Mouse (Mus musculus) c-Kit-positive CD71-negative TER-119-negative erythroid progenitor cells, embryonic 14.5 days (primary cell): Measurements from ENCODE around the gene Btg4.

ENCODE experiments used
- DNase-seq: peaks from one replicate; pipeline ENCODE4 v3.0.0-alpha.2; 2013; ENCODE audit warnings: low read depth

The Btg4 gene

DNA sequence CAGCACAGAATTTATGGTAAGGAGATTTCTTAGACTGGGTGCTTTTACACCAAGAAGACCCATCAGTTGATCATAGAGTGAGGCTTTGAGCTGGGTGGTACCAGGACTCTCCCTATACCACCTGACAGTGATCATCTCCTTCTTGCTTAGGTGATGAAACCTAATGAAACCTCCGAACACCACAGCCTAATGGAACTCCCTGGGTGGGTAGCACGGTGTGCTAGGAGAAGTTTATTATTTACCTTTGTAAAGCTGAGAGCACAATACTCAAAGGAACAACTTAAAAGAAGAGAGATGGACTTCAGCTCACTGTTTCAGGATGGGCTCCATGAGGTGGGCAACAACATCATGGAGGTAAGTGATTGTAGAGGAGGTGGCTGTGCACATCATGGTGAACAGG, at the start of gene Btg4:
Gene Btg4 (plus strand): TSS at position 301 of the 400 bp plus-strand sequence.
- DNase-seq: no peak

DNA sequence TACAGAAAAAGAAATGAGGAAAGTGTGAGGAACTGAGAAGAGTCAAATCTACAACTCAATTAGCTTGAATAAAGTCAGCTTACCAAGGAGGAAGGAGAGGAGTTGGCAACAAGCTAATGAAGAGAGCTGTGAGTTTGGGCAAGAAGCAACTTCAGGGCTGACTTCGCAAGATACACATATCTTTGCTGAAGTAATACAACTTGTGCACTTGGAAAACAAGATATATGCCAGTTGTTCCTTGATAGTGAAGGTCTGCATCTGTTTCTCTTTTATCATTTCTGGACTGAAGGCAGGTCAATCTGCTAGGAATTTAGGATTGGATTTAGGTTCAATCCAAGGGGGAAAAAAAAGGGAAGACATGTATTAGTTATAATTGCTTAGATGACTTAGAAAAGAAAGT, 47.1 kb upstream of the Btg4 start:
- no peak for DNase-seq

DNA sequence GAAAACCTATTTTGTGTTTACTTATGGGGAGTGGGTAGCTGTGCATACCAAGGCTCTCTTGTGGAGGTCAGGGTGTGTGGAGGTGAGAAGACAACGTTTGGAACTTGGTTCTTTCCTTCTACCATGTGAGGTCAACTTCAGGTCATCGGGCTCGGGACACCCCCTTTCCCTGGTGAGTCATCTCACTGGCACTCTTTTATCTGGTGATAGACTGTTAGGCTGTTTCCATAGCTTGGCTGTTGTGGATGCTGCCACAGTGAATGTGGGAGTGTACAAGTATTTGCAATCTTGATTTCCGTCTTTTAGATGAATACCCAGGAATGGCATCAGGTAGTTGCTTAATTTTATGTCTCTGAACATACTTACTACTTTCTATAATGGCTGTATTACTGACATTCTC, 45.0 kb upstream of the Btg4 start:
- no peak for DNase-seq

DNA sequence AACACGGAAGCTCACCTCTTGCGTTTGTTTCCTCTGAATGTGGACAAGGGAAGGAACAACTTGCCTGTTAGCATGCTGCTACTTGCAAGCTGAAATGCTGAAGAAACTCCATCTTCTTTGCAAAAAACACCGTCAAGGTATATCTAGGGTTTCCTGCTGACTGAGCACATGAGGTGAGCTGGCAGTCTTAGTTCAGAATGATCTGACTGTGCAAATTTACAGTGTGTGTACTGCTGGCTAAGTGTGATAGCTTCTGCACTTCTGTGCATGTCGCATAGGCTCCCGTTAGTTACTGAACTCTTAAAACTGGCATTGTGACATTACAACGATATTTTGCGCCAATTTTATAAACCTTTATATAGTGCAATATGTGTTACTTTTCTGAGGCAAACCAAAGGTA, 41.0 kb upstream of the Btg4 start:
- no peak for DNase-seq

- no peak for DNase-seq
Observed at GRCm38 (mm10) chr9:51020351-51020750, 40.4 kb upstream of the Btg4 start.

GRCm38 (mm10) chr9:51021123-51021795, 39.4 kb upstream of the Btg4 start:
- no peak for DNase-seq

GRCm38 (mm10) chr9:51026952-51027351, 33.7 kb upstream of the Btg4 start:
- no peak for DNase-seq

DNA sequence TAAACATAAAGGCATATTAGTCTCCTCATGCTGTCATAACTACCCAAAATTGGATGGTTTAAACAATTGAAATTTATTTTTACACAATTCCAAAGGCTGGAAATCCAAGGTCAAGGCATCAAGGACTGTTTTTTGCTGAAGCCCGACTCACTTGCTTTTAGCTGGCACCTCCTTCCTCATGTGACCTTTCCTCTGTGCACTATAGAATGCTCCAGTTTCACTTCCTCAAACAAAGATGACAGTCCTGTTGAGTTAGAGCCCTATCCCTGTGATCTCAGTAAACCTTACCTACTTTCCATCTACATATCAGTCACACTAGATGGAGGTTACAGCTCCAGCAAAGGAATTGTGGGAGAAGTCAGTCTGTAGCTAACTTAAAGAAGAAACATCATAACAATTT, 30.6 kb upstream of the Btg4 start:
- no peak for DNase-seq

DNA sequence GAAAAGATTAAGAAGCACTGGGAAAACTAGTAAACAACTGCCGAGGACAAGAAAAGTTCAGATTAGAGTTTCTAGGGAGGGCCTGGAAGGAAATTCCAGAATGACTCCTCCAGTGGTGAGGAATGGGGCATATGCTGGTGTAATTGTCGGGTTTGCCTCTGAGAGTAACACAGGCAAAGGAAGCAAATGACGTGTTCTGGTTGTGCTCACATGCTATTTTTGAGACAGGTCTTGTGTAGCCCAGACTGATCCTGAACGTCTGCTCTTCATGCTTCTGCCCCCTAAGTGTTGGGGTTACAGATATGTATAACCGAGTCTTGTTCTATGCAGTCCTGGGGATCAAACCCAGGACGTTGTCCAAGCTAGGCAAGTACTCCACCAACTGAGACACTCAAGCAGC, 29.1 kb upstream of the Btg4 start:
- DNase-seq: no peak

DNA sequence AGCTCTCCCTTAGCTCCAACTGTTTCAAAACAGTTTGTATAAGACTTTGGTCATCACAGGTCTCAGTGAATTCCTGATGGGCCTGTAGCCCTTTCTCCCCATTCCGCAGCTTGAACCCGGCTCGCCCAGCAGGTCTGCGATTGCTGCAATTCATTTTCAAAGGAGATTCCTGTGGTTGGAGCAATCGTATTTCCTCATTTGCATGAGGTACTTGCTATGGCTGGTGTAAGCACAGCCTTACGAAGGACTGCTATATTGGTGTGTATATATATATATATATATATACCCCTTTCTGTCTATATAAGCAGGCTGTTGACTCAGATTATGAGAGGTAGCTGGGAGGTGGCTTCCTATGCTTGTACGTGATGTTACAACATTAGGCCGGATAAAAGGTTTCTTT, 28.4 kb upstream of the Btg4 start:
- DNase-seq: no peak

GRCm38 (mm10) chr9:51032785-51033529, 27.7 kb upstream of the Btg4 start:
- no peak for DNase-seq

DNA sequence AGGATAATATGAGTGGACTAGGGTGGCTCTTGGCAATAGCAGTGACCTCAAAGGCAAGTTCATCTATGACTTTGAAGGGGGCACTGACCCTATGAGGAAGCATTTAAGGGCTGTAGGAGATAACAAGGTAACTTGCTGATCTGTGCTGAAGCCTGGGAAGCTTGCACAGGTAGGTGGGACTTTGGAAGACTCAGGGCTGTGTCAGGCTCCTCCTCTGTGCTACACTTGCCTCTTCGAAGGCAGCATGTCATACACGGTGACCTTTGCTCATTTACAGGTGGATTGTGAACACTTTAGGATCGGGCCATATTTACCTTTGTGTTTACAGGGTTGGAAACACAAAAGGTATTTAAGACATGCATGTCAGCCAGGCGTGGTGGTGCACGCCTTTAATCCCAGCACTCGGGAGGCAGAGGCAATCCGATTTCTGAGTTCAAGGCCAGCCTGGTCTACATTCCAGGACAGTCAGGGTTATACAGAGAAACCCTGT, 19.2 kb upstream of the Btg4 start:
- DNase-seq: no peak

DNA sequence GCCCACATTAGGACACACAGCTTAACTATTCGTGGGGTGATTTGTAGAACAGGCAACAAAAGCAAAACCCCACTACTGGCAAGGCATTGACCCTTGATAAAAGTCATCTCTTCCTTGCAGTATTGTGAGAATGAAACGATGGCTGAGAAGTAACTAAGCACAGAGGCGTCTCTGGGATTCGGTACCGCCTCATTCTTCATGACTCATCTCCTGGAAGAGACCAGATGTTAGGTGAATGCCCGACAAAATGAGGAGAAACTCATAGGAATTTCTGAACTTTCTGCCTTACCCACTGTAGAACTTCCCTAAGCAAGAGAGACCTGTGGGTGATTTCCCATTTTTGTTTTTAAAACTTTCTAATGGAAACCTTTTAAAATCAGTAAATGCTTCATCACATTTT, 18.6 kb upstream of the Btg4 start:
- DNase-seq: no peak

DNA sequence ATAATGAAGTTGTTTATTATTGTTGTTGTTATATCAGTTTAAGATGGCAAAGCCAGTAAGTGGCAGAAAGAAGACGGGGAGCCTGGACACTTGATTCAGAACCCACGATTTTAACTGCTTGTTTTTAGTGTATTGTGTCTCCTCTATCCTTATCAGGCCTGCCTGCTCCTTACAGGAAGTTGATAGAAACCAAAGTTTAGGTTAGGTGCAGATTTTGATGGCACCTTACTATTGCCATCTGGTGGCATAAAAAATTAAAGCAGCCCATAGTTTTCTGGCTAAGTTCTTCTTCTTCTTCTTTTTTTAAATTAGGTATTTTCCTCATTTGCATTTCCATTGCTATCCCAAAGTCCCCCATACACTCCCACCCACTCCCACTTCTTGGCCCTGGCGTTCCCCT, 8.5 kb upstream of the Btg4 start:
- no peak for DNase-seq

GRCm38 (mm10) chr9:51056360-51057324, 4.1 kb upstream of the Btg4 start:
- no peak for DNase-seq

- no peak for DNase-seq
Observed at GRCm38 (mm10) chr9:51058951-51059521, 1.7 kb upstream of the Btg4 start.

GRCm38 (mm10) chr9:51068202-51068601, 7.5 kb downstream of the Btg4 start:
- DNase-seq: no peak

DNA sequence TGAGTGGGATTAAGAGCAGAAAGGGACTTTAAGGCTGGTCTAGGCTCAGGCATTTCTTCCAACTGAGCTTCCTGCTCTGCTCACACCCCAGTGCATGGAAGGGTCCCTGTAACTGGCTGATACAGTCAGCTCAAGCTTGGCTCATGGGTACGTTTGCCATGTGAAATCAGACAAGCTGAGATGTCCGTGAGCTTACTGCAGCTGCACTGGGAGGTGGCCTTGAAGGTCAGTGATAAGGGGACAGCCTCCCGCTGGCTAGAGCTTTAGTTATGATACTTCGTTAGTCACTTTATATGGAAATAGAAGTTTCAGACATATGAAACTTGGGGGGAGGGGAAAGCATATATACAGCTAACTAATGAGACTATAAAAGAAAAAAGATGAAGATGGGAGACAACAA, 10.1 kb downstream of the Btg4 start:
- DNase-seq: no peak

GRCm38 (mm10) chr9:51075780-51076179, 15.1 kb downstream of the Btg4 start:
- no peak for DNase-seq

- no peak for DNase-seq
Observed at GRCm38 (mm10) chr9:51076300-51076978, 15.7 kb downstream of the Btg4 start.

GRCm38 (mm10) chr9:51076979-51077315, 16.2 kb downstream of the Btg4 start, which contains the start of gene Layn:
TSS of gene Layn (minus strand) at chr9:51077094.
- DNase-seq: peak; percentile 80

DNA sequence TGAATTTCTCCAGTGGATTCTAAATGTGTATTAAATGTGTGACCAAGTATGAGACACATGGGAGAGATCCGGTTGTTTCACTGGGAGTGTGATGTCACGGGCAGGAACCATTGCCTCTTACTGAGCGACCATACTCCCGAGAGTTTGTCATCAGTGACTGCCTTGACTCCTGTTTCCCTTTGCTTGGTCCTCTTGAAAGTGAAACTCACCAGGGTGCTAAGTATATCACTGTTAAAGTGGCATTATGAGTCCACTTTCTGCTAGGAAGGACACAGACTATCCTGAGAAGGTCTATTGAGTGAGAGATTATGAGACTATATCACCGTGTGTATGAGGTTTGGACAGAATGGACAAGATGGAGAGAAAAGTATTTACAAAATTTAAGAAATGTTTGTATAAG, 20.9 kb downstream of the Btg4 start:
- no peak for DNase-seq
